Mouse (Mus musculus): Measurements from ENCODE around the gene 1110008P14Rik.

Gene 1110008P14Rik

GRCm38 (mm10) chr2:32411407-32411806 lies 29.7 kb upstream of the 1110008P14Rik start:
- in situ Hi-C loops (cut with MboI; ENCODE audit: low sequenced_read_pairs): no loop called here

DNA sequence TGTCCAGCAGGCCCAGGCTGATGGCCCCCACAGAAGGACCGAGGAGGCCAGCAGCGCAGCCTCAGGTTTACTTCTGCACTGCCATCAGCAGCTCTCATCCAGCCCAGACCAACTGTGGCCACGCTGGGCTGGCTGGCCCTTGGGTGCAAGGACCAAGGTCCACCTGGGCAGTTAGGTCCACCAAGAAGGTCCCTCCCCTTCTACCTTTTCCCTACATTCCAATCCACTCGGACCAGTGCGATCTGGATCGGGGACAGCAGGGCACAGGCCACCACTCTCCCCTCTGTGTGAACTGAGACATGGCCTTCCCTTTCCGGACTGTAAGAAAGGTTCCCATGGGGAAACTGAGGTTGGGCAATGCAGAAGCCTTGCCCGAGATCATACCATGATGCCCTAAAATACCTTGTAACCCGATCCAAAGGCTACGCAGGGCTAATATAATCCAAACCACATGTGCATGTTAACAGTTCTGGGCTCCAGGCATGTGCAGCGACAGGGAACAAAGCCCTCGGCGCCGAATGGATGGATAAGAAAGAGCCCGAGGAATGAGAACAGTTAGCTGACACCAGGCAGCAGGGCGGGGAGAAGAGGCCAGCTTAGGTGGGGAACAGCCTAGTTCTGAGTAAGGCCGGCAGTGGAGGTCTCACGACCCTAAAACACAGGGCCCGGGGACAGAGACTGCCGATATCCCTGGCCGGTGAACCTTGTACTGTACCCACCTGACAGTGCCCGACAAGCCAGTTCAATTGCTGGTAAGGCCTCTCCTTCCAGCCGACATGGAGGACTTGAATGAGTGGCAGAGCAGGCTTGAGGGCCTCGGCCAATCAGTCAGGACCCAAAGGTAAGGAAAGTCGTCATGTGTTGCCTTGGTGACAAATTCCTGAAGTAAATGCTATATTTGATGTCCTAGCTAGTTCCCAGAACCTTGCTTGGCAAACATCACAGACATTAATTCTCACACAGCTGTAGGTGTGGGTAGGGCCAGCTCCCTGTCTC lies 27.0 kb upstream of the 1110008P14Rik start:
- in situ Hi-C loops (cut with MboI; ENCODE audit: low sequenced_read_pairs): no loop called here

- in situ Hi-C loops (cut with MboI; ENCODE audit: low sequenced_read_pairs): no loop called here
Measured at GRCm38 (mm10) chr2:32407144-32407824, 25.5 kb upstream of the 1110008P14Rik start.

GRCm38 (mm10) chr2:32404663-32405062 lies 22.9 kb upstream of the 1110008P14Rik start:
- in situ Hi-C loops (cut with MboI; ENCODE audit: low sequenced_read_pairs): loop anchor here (5.0 kb wide), 1 partner anchor 83 kb away; no protein-coding TSS in a partner anchor

- in situ Hi-C loops (cut with MboI; ENCODE audit: low sequenced_read_pairs): loop anchor here (10.0 kb wide), 1 partner anchor 168 kb away; no protein-coding TSS in a partner anchor
Measured at GRCm38 (mm10) chr2:32396695-32397094, 15.0 kb upstream of the 1110008P14Rik start.

- in situ Hi-C loops (cut with MboI; ENCODE audit: low sequenced_read_pairs): loop anchor here (10.0 kb wide), 1 partner anchor 169 kb away; no protein-coding TSS in a partner anchor
Measured at GRCm38 (mm10) chr2:32395946-32396621, 14.3 kb upstream of the 1110008P14Rik start.

- in situ Hi-C loops (cut with MboI; ENCODE audit: low sequenced_read_pairs): loop anchor here (10.0 kb wide), 1 partner anchor 169 kb away; no protein-coding TSS in a partner anchor
Measured at GRCm38 (mm10) chr2:32395484-32395945, 13.8 kb upstream of the 1110008P14Rik start, which contains the start of gene Ptges2. Ptges2 (plus strand) TSS chr2:32395896.

DNA sequence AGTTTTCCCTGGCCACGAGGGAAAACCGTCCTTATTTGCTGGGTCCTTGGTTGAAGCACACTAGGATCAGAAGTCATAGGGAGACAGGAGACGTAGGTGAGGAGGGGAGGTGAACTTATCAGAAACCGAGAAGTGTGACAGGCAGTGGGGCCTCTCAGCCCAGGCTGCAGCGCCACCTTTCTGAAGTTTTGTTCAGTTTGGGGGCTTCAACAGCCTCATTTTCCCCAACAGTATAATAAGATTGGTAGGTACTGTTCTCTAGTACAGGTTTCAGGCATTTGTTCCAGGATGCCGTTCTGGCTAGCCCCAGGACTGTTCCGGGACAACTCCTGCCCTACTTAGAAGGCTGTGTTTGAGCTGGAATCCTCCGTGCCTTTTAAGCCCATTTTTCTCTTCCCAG lies 13.2 kb upstream of the 1110008P14Rik start:
- in situ Hi-C loops (cut with MboI; ENCODE audit: low sequenced_read_pairs): loop anchor here (10.0 kb wide), 1 partner anchor 170 kb away; no protein-coding TSS in a partner anchor

GRCm38 (mm10) chr2:32392063-32392462 lies 10.3 kb upstream of the 1110008P14Rik start:
- in situ Hi-C loops (cut with MboI; ENCODE audit: low sequenced_read_pairs): loop anchor here (10.0 kb wide), 1 partner anchor 173 kb away; no protein-coding TSS in a partner anchor

GRCm38 (mm10) chr2:32390871-32391270 lies 9.1 kb upstream of the 1110008P14Rik start:
- in situ Hi-C loops (cut with MboI; ENCODE audit: low sequenced_read_pairs): loop anchor here (10.0 kb wide), 1 partner anchor 174 kb away; no protein-coding TSS in a partner anchor

DNA sequence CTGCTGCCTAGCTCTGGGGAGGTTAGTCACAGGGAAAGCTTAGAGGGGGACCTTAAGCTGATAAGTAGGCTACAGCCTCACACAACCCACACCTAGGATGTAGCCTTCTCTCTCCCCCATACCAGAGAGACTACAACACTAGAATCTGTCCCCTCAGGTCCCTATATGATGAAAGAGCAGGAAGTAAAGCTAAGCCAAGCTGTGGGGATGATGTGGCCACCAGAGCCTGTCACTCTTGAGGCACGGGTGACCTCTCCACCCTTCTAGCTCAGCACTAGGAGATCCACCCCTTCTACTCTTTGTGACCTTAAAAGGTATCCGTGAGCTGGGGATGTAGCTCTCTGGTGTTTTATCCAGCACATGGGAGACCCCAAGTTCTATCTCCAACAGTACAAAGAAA lies 7.4 kb upstream of the 1110008P14Rik start:
- in situ Hi-C loops (cut with MboI; ENCODE audit: low sequenced_read_pairs): no loop called here

DNA sequence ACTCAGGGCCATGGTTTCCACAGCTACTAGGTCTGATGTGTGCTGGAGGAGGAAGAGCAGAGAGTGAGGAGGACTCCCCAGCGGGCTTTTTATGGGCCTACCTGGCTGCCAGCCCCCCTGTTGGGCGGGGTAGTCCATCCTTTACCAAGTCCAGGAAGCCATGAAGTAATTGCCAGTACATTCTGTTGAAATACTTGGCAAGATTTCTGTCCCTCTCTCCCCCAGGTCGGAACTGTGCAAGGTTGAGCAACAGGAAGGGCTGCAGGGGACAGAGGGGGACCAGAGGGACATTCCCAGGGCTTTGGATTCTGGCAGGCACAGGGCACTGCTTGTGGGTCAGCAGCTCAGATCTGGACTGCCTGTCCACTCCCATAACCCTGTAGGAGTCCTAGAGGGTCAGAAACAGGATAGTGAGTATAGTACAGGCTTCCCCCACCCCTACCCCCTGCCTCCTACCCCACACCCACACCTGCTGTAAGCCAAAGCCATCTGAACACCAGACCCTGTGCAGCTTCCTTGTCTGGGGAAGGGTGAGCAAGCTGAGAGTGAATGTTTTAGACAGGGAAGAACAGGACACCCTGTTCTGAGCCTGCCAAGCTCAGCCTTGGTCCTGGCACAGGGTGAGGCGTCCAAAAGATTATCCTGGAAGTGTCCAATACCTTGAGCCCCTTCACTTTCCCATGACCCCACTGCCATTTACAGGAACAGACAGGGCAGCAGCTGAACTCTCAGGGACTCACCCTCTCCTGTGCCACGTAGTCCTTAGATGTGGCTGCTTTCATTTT lies 6.2 kb upstream of the 1110008P14Rik start, which contains the start of gene Lcn2:
TSS of gene Lcn2 (minus strand) at position 547 of the 785 bp plus-strand sequence.
- in situ Hi-C loops (cut with MboI; ENCODE audit: low sequenced_read_pairs): no loop called here

- in situ Hi-C loops (cut with MboI; ENCODE audit: low sequenced_read_pairs): no loop called here
Measured at GRCm38 (mm10) chr2:32382689-32383088, 951 bp upstream of the 1110008P14Rik start.

GRCm38 (mm10) chr2:32381141-32381774 lies 480 bp downstream of the 1110008P14Rik start:
- in situ Hi-C loops (cut with MboI; ENCODE audit: low sequenced_read_pairs): no loop called here

DNA sequence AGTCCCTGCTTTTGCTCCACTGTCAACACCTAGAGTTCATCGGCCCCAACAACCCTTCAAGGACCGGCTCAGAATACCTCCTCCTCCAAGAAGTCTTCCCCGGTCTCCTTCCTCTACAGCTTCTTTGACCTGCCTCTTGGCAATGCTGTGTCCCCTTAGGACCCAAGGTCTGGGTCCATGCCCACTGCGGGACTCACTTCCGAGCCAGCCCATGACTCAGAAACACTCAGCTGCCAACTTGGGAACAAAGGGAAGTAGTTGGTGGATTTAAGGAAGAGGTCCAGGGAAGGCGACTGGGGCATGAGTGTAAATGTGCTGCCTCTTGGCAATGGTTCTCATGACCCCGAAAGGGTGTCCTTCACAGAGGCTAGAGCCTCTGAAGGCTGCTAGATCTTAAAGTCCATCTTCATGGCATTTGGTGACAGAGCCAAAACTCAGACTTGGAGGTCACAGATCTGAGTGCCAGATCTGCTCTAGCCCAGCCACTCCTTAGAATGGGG lies 1.7 kb downstream of the 1110008P14Rik start:
- in situ Hi-C loops (cut with MboI; ENCODE audit: low sequenced_read_pairs): no loop called here

GRCm38 (mm10) chr2:32376963-32377362 lies 4.8 kb downstream of the 1110008P14Rik start:
- in situ Hi-C loops (cut with MboI; ENCODE audit: low sequenced_read_pairs): no loop called here

GRCm38 (mm10) chr2:32375317-32375940 lies 6.3 kb downstream of the 1110008P14Rik start:
- in situ Hi-C loops (cut with MboI; ENCODE audit: low sequenced_read_pairs): no loop called here

DNA sequence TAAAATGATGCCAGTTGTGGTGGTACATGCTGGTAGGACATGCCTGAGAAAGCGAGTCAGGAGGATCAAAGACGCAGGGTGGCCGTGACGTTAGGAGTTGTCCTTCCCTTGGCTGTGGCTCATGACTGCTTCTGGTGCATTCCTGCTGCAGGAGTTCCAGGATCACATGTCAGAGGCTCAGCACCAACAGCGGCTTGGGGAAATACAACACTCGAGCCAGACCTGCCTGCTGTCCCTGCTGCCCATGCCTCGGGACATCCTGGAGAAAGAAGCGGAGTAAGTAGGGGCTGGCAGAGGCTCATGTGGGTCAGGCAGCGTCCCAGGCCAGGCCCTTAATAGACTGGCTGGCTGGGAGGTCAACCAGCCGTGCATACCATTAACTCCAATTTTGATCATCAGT lies 7.5 kb downstream of the 1110008P14Rik start:
- in situ Hi-C loops (cut with MboI; ENCODE audit: low sequenced_read_pairs): no loop called here

Measured in CH12F3 (cell line).